Mouse (Mus musculus) natural killer cell, adult 2 months (primary cell): ENCODE data around the gene Il27ra.

ENCODE experiments used
- DNase-seq, 2 experiments: peaks; one replicate each; pipeline ENCODE4 v3.0.0; 2022; ENCODE audit warnings: low spot score in 2 of 2

Il27ra gene

DNA sequence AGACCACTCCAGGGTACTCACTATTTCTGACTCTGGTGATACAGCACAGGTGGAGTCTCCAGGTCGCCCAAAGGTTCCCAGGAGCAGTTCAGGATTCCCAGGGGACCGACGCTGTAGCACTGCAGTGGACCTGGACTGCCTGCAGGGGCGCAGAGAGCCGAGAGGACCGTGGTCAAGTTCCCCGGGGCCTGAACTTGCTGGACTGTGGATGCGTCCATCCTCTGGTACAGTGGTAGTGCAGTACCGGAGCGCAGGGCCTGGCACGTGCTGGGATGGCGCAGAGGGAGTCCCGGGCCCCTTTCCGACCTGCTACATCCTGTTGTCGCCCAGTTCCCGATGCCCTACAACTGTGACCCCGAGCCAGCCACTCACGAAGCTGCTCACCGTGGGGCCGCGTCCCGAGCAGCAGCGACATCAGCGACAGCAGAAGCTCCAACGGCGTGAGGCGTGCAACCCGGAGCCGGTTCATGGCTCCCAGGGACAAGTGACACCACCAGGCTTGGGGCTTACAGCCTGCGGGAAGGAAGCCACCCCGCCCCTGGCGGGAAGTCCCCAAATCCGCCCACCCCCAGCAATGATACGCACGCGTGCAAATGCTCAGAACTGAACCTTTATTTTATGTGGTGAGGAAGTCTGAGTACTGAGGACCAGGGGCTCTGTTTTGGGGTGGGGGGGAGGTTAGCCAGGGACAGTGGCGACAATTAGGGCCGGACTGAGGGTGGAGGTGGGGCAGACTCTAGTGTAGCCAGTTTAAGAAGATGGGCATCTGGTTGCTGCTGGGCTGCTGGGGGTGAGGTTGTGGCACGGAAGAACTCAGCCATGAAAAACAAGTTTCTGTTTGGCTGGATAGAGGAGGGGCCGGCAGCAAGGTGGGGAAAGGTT is at the start of gene Il27ra:
TSS of gene Il27ra (minus strand) at position 524 of the 882 bp plus-strand sequence.
- peak; percentile 65 to 70 for DNase-seq

GRCm38 (mm10) chr8:84090585-84090984 is 48.2 kb upstream of the Il27ra start:
- DNase-seq, result no peak

DNA sequence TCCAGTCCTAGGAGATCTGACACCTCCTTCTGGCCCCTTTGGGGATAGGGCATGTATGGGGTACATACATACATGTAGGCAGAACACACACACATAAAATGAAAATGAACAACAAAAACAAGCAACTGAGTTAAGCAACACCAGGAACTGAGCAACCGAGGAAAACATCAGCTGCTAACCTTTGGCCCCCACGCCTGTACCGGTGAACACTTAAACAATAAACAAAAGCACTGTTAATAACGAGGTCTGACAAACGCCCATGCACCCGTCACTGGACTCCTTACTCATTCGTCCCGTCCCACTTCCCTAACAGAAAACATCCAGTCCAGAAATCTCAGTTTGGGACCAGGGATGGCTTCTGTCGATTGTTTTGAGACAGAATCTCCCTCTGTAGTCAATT is 46.9 kb upstream of the Il27ra start:
- DNase-seq, result no peak

GRCm38 (mm10) chr8:84087821-84088220 is 45.4 kb upstream of the Il27ra start:
- no peak for DNase-seq

GRCm38 (mm10) chr8:84087156-84087555 is 44.8 kb upstream of the Il27ra start:
- no peak for DNase-seq

DNA sequence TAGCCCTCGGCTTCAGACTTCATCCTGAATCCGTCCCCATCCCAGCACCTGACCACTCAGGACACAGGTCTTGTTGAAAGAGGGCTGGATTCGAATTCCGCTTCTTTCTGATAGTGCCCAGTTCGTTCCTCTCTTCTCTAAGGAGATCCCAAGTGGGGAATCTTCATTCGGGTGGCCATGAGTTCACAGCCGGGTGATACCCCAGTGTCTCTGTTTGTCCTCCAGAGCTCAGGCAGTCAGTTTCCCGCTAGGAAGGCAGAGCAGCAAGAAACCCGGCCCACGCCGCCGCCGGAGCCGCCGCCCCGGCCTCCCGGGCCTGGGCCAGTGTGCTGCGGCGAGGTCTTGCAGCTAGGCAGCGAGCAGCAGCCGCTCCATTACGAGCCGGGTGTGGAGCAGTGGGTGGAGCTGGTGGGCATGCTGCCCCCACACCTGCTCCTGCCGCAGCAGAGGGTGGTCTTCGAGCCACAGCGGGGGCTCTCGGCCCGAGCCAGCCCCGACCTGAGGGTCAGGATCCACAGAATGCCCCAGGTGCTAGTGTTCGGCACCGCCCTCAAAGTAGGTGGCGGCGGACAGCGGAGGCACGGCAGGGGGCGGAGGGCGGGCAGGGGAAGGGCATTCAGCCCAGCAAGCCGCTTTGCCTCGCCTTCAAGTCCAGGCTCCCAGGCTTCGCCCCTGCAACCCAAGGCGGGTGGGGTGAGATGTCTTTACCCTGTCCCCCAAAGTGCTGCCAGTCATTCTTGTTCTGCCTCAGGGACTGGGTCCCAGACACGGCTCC is 42.1 kb upstream of the Il27ra start:
- no peak for DNase-seq

DNA sequence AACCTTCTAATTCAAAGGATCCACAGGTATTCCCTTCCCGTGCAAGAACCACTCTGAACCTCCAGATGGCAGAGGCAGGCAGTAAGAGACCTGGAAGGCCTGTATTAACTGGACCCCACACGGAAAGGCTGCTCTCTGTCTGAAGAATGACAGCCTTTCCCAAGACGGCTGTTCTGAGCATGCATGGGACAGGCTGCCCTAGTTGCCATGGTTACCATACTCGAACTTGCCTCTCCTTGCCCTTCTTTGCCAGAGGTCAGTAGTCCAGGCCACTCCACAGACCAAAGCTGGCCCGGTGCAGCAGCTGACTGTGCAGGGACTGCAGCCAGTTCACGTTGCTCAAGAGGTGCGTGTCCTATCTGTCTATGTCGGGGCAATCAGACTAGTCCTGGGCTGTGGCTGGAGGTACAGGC is 41.4 kb upstream of the Il27ra start:
- DNase-seq, result no peak

- DNase-seq, result no peak
Measured at GRCm38 (mm10) chr8:84079206-84079605, 36.8 kb upstream of the Il27ra start.

- no peak for DNase-seq
Measured at GRCm38 (mm10) chr8:84076849-84077248, 34.5 kb upstream of the Il27ra start.

GRCm38 (mm10) chr8:84076412-84076811 is 34.0 kb upstream of the Il27ra start:
- no peak for DNase-seq

DNA sequence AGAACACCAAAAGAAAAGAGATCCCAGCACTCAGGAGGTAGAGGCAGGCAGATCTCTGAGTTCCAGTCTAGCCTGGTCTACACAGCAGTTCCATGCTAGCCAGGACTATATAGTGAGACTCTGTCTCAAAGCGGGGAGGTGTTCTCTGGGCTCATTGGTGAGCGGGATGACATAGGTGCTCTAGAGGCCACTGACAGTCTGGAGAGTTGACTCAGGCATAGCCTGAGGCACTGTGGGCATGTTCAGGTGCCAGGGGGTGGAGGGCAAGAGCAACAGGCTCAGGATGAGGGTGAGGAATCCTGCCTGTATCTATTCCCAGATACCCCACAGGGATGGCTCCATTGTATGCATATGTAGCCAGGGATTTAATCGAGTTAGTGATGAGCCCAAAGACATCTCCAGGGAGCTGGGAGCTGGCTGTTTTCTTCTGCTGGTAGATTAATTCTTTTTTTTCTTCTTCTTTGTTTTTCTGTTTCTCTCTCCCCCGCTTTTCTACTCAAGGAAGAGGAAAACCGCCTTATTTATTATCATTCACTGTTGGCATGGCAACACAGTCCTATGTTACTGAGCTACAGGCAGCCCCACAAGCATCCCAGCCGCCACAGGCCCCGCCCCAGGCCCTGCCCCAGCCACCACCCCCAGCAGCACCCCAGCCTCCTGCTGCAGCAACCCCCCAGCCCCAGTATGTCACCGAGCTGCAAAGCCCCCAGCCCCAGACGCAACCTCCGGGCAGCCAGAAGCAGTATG is 31.0 kb upstream of the Il27ra start:
- DNase-seq, result no peak

DNA sequence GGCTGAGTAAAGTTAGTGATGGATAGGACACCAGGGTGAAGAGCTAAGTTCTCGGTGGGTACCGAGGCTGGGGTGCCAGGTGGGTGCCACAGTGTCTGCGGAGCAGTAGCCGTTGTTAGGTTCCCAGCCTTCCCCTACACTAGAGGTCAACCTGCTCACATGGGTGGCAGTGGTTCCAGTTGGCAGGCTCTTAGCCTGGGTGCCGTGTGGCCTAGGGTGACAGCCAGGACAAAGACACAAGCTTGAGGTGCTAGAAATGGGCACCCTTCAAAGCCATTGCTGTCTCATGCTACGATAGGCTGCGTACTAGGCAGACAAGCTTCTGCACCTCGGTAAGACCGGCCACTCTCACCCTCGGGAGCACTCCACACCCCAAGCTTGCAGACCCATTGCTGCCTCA is 29.9 kb upstream of the Il27ra start:
- no peak for DNase-seq

GRCm38 (mm10) chr8:84071921-84072320 is 29.5 kb upstream of the Il27ra start:
- no peak for DNase-seq

DNA sequence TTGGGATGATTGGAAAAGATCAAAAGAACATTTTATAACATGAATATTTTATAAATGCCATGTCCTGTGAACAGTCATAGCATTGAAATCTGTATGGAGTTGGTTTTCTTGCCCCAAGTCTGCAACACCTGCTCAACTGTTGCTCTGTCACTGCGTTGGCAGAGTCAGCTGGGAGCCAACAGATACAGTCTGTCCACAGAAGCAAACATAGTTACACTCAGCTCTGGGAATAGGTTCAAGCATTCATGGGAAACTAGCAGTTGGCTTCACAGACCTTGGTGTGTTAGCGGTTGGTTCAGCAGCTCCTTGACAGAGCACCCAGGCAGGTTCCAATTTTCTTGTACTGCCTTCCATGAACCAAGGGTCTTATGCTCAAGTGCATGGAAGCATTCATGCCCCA is 28.3 kb upstream of the Il27ra start:
- DNase-seq, result no peak

- no peak for DNase-seq
Measured at GRCm38 (mm10) chr8:84070241-84070640, 27.9 kb upstream of the Il27ra start.

DNA sequence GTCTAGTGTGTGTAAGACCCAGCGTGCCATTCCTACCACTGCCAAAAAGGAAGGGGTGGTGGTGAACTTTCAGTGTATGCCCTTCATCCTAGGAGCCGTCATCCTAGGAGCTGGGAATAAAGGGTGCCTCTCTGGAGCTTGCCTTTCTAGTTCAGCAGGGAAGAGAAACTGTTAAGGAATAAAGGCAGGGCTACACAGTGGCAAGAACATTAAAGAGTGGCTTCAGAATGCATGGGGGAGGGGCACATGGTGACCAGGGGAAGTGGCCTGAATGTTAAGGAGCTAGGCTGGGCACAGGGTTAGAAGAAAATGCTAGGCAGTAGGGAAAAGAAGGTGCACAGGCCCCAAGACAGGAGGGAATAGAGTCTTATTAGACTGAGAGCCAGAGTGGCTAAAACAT is 27.4 kb upstream of the Il27ra start:
- DNase-seq, result no peak

- DNase-seq, result no peak
Measured at GRCm38 (mm10) chr8:84069169-84069568, 26.8 kb upstream of the Il27ra start.

GRCm38 (mm10) chr8:84068316-84069035 is 26.1 kb upstream of the Il27ra start:
- peak; percentile 43 to 65 for DNase-seq

DNA sequence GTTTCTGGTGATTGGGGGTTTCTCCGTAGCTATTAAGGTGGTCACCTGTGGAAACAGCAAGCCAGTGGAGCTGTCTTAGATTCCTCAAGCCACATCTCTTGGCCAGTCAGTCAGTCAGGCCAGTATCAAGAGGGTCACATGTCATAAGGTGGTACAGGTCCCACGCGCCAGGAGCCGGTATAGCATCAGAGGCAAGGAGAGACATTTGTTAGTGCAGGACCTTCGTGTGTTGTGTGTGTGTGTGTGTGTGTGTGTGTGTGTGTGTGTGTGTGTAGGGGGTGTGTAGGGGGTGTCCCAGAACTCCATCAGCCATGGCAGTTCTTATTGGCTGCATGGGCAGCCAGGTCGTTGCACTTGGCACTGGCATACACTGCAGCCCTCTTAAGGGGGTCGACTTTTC is 25.5 kb upstream of the Il27ra start:
- no peak for DNase-seq

DNA sequence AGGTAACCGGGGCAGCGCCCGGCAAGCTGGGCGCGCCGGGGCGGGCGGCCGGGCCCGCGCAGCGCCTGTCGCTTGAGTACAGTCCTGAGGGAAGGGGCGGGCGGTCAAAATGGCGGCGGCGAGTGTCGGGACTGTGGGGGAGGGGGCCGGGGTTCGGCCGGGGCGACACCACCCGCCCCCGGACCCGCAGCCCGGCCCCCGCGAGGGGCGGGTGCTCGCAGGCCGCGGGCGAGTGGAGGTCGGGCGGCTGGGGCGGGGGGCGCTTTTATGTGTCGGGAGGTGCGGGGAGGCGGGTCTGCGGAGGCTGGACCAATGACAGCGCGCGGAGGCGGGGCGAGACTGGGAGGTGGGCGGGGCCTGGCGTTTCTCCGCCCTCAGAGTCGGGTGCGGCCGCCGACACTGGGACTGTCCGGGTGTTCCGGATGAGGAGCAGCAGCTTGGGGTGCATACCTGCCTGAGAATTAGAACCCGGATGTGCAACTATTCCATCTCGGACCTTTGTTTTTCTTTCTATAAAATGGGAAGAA is 24.7 kb upstream of the Il27ra start:
- DNase-seq, result peak; percentile 96

GRCm38 (mm10) chr8:84066291-84066930 is 24.0 kb upstream of the Il27ra start, which contains the start of gene Rfx1:
Rfx1 (plus strand) TSS chr8:84066834.
- peak; percentile 99 for DNase-seq
